Mouse (Mus musculus): Measurements from ENCODE around the gene Atrip. TPM values are rescaled to one million over a fixed set of nuclear protein-coding genes. Genes with fewer than 3 reads are reported as not detected.

Gene Atrip
- polyA plus RNA-seq, 1 experiment from 2014 or later, result 27.4 TPM

DNA sequence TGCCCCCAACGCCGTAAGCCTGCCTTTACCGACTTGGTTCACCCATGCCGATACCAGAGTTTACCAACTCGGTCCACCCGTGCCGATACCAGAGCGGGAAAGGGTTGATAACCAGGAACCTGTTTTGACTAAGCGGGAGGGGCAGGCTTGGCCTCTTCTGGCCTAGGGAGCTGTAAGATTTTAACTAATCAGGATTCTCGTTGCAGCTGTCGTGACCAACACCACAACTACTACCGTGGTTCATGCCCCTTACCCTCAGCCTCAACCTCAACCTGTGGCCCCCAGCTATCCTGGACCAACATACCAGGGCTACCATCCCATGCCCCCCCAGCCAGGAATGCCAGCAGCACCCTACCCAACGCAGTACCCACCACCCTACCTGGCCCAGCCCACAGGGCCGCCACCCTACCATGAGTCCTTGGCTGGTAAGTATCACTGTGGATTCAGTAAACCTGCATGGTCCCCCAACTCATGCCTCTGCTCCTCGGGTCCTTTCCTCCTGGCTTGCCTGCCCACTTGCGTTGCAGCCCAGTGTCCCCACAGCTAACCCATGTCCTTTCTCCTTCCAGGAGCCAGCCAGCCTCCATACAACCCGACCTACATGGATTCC is 17.7 kb downstream of the Atrip start:
- Histone ChIP-seq H3K27me3 (no peaks in the 10 kb centered on the region), H3K9me3 (no peaks in the 10 kb centered on the region), H3K4me2 (no peak overlapping the region), H3K36me3 (peaks cover 56% of the 10 kb centered on the region), H3K9ac (no peak overlapping the region), H3K4me3 (no peak overlapping the region), H3K27ac (no peak overlapping the region), H3K4me1 (peaks cover 35% of the 10 kb centered on the region)
- ATAC-seq (ENCODE audit: insufficient number of reproducible peaks, low FRiP score, low TSS enrichment, low read depth), result no peak
- 92% methylated on average over 17 of the region's 17 CpGs for WGBS

- H3K4me3 ChIP-seq, result peak overlapping the region; percentile 22
- WGBS, result 85% methylated on average over 12 of the region's 12 CpGs
- H3K9ac ChIP-seq, result 0 out of 2 replicates have a peak overlapping the region, but pooled peaks have one; percentile 20
These were observed 18.5 kb downstream of the Atrip start for GRCm38 (mm10) chr9:109055271-109056030.

GRCm38 (mm10) chr9:109054712-109055111 is 19.2 kb downstream of the Atrip start:
- Histone ChIP-seq H3K4me3 (peak overlapping the region; percentile 22), H3K27me3 (no peaks in the 10 kb centered on the region), H3K4me1 (peaks cover 33% of the 10 kb centered on the region), H3K27ac (peak overlapping the region; percentile 69), H3K4me2 (peak overlapping the region; percentile 29), H3K9ac (0 out of 2 replicates have a peak overlapping the region, but pooled peaks have one; percentile 20), H3K36me3 (peaks cover 52% of the 10 kb centered on the region), H3K9me3 (no peaks in the 10 kb centered on the region)
- peak; percentile 50 for ATAC-seq (ENCODE audit: insufficient number of reproducible peaks, low FRiP score, low TSS enrichment, low read depth)
- WGBS, result 4% methylated on average over 7 of the region's 7 CpGs

More at GRCm38 (mm10) chr9:109055271-109056030, 18.5 kb downstream of the Atrip start:
- peaks cover 50% of the 10 kb centered on the region for H3K36me3 ChIP-seq
- no peaks in the 10 kb centered on the region for H3K27me3 ChIP-seq
- peak overlapping the region; percentile 69 for H3K27ac ChIP-seq
- H3K4me2 ChIP-seq, result peak overlapping the region; percentile 29
- H3K9me3 ChIP-seq, result no peaks in the 10 kb centered on the region
- no peak for ATAC-seq (ENCODE audit: insufficient number of reproducible peaks, low FRiP score, low TSS enrichment, low read depth)
- H3K4me1 ChIP-seq, result peaks cover 35% of the 10 kb centered on the region

GRCm38 (mm10) chr9:109053851-109054250 is 20.1 kb downstream of the Atrip start:
- Histone ChIP-seq H3K4me2 (no peak overlapping the region), H3K36me3 (peaks cover 55% of the 10 kb centered on the region), H3K9ac (no peak overlapping the region), H3K9me3 (no peaks in the 10 kb centered on the region), H3K4me3 (no peak overlapping the region), H3K4me1 (peaks cover 26% of the 10 kb centered on the region), H3K27me3 (no peaks in the 10 kb centered on the region), H3K27ac (peak overlapping the region; percentile 54; the same call in 1 of the 2 replicates)
- ATAC-seq (ENCODE audit: insufficient number of reproducible peaks, low FRiP score, low TSS enrichment, low read depth), result no peak
- WGBS, result 63% methylated on average over 6 of the region's 6 CpGs

DNA sequence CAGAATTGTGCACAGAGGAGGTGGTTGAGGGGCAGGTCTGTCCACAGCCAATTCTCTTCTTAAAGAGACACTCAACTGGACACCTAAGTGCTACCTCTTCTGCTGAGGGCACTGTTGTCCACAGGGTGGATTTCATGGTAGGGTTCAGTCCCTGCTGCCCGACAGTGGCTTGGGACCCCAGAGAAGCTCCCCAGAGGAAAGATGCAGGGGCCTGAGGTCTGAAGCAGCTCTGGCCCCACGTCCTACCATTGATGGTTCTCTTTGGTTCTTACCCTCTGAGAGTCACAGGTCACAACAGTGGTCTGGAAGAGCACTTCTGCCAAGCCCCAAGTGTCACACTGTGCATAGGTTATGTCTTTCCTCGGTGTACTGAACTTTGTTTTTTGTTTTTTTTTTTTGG is 20.6 kb downstream of the Atrip start:
- ATAC-seq (ENCODE audit: insufficient number of reproducible peaks, low FRiP score, low TSS enrichment, low read depth), result no peak
- H3K4me2 ChIP-seq, result no peak overlapping the region
- H3K27me3 ChIP-seq, result no peaks in the 10 kb centered on the region
- 84% methylated on average over 3 of the region's 3 CpGs for WGBS
- peaks cover 56% of the 10 kb centered on the region for H3K36me3 ChIP-seq
- H3K4me1 ChIP-seq, result peaks cover 21% of the 10 kb centered on the region
- H3K4me3 ChIP-seq, result no peak overlapping the region
- no peaks in the 10 kb centered on the region for H3K9me3 ChIP-seq
- H3K27ac ChIP-seq, result no peak overlapping the region
- H3K9ac ChIP-seq, result no peak overlapping the region

DNA sequence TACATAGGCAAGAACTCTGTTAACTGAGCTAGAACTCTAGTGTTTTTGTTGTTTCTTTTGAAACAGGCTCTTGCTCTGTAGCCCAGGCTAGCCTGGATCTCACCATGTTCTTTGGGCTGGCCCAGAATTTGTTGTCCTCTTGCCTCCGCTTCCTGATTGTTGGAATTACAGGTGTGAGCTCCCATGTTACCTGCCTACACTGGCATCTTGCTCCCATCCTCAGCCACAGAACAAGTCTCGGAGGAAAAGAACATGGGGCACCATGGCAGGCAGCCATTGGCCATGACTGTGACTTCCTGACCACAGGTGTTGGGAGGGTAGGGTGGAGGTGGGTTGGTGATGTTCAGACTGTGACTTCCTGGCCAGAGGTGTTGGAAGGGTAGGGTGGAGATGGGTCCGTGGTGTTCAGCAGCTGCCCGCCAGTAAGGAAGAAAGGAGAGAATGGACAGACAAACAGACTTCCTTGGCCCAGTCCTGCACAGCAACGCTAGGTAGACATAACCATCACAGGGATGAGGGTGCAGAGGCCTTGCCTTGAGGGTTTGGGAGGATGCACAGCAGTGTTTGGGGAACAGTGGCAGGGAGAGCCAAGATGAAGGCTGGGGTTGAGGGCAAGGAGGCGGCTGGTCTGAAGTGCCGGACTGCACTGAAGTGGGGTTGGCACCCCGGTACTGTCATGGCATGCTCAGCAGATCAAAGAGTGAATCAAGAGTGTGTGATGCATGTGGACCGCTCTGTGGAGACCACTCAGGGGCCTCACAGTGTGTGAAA is 21.2 kb downstream of the Atrip start:
- 90% methylated on average over 9 of the region's 9 CpGs for WGBS
- H3K27me3 ChIP-seq, result no peaks in the 10 kb centered on the region
- H3K36me3 ChIP-seq, result peaks cover 53% of the 10 kb centered on the region
- H3K4me3 ChIP-seq, result no peak overlapping the region
- H3K4me2 ChIP-seq, result no peak overlapping the region
- H3K9me3 ChIP-seq, result no peaks in the 10 kb centered on the region
- 0 out of 2 replicates have a peak overlapping the region, but pooled peaks have one; percentile 38 for H3K27ac ChIP-seq
- H3K9ac ChIP-seq, result no peak overlapping the region
- ATAC-seq (ENCODE audit: insufficient number of reproducible peaks, low FRiP score, low TSS enrichment, low read depth), result no peak
- peaks cover 16% of the 10 kb centered on the region; the same call in 1 of the 2 replicates for H3K4me1 ChIP-seq

- no peaks in the 10 kb centered on the region for H3K9me3 ChIP-seq
- H3K36me3 ChIP-seq, result peaks cover 45% of the 10 kb centered on the region
- H3K27ac ChIP-seq, result no peak overlapping the region
- no peak for ATAC-seq (ENCODE audit: insufficient number of reproducible peaks, low FRiP score, low TSS enrichment, low read depth)
- H3K27me3 ChIP-seq, result no peaks in the 10 kb centered on the region
- 88% methylated on average over 10 of the region's 10 CpGs for WGBS
- peaks cover 14% of the 10 kb centered on the region; the same call in 1 of the 2 replicates for H3K4me1 ChIP-seq
- H3K9ac ChIP-seq, result no peak overlapping the region
- H3K4me2 ChIP-seq, result no peak overlapping the region
- no peak overlapping the region for H3K4me3 ChIP-seq
These were observed 22.1 kb downstream of the Atrip start for GRCm38 (mm10) chr9:109051651-109052489.

DNA sequence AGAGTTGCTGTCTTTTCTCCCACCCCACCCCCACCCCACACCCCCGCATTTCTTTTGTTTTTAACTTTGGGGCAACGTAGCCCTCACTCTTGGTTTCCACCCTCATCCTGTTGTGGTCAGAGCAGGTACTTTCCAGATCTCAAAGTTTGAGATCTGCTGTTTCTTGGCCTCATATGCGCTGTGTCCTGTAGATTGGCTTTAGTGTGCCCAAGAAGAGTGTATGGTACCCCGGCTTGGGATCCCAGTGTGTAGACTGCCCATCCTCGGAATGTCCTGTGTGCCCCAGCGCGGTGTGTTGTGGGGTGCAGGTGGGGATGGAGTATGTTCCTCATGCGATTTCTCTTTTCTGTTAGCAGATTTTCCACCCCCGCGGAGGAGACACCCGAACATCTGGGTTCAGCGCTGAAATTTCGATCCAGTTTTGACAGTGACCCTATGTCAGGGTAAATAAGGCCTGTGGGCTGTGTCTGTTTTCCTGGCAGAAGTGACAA is 22.9 kb downstream of the Atrip start:
- no peak overlapping the region for H3K27ac ChIP-seq
- 92% methylated on average over 13 of the region's 13 CpGs for WGBS
- peaks cover 41% of the 10 kb centered on the region for H3K36me3 ChIP-seq
- H3K9ac ChIP-seq, result no peak overlapping the region
- no peaks in the 10 kb centered on the region for H3K27me3 ChIP-seq
- H3K4me3 ChIP-seq, result no peak overlapping the region
- peaks cover 14% of the 10 kb centered on the region; the same call in 1 of the 2 replicates for H3K4me1 ChIP-seq
- ATAC-seq (ENCODE audit: insufficient number of reproducible peaks, low FRiP score, low TSS enrichment, low read depth), result no peak
- H3K9me3 ChIP-seq, result no peaks in the 10 kb centered on the region
- H3K4me2 ChIP-seq, result no peak overlapping the region

DNA sequence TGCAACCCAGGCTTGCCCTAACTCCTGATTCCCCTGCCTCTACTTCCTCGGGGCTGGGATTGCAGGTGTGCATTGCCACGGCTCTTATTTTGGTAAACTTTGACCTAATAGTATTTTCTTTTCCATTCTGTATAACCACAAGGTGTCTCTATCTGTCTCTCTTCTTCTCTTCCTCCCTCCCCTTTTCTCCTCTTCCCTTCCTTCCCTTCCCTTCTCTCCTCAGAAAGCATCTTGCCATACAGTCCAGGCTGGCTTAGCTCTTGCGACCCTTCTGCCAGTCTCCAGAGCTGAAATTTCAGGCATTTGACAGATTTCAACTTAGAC is 23.3 kb downstream of the Atrip start:
- no peak overlapping the region for H3K9ac ChIP-seq
- 84% methylated on average over 3 of the region's 3 CpGs for WGBS
- H3K9me3 ChIP-seq, result no peaks in the 10 kb centered on the region
- H3K4me3 ChIP-seq, result no peak overlapping the region
- peaks cover 38% of the 10 kb centered on the region for H3K36me3 ChIP-seq
- H3K4me2 ChIP-seq, result no peak overlapping the region
- H3K27ac ChIP-seq, result no peak overlapping the region
- H3K4me1 ChIP-seq, result peaks cover 14% of the 10 kb centered on the region; the same call in 1 of the 2 replicates
- no peak for ATAC-seq (ENCODE audit: insufficient number of reproducible peaks, low FRiP score, low TSS enrichment, low read depth)
- H3K27me3 ChIP-seq, result no peaks in the 10 kb centered on the region

DNA sequence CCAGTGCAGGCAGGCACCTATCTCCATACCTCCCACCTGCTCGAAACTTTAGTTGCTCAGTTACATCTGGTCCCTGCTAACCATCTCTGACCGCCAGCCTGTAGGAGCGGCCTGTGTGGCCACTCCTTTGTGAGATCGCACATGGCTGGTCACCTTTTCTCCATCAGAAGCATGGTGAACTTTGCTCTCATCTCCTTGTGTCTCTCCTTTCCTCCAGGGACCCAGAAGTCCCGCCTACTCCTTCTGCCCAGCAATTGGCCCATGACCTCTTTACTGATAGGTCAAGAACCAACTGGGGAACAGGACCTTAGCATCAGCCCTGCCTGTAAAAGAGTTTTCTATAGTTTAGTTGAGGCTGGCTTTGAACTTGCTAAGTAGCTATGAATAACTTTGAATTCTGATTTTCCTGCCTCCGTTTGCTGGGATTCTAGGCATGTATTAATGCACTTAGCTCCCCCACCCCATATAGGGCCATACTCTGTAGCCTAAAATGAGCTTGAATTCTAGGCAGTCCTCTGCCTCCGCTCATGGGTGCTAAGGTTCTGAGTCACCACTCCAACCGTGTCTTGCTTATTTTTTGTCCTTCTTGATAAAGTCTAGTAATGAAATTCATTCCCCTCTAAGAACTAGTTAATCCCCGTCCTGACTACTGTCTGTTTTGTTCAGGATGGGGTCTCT is 23.8 kb downstream of the Atrip start:
- H3K9ac ChIP-seq, result no peak overlapping the region
- H3K27me3 ChIP-seq, result no peaks in the 10 kb centered on the region
- peaks cover 39% of the 10 kb centered on the region for H3K36me3 ChIP-seq
- H3K27ac ChIP-seq, result no peak overlapping the region
- no peak overlapping the region for H3K4me3 ChIP-seq
- H3K9me3 ChIP-seq, result no peaks in the 10 kb centered on the region
- no peak for ATAC-seq (ENCODE audit: insufficient number of reproducible peaks, low FRiP score, low TSS enrichment, low read depth)
- peaks cover 10% of the 10 kb centered on the region; the same call in 1 of the 2 replicates for H3K4me1 ChIP-seq
- 85% methylated on average over 9 of the region's 9 CpGs for WGBS
- no peak overlapping the region for H3K4me2 ChIP-seq

GRCm38 (mm10) chr9:109049316-109049715 is 24.6 kb downstream of the Atrip start:
- Histone ChIP-seq H3K9ac (no peak overlapping the region), H3K4me1 (peaks cover 1% of the 10 kb centered on the region; the same call in 1 of the 2 replicates), H3K27ac (no peak overlapping the region), H3K9me3 (no peaks in the 10 kb centered on the region), H3K4me2 (no peak overlapping the region), H3K4me3 (no peak overlapping the region), H3K36me3 (peaks cover 44% of the 10 kb centered on the region), H3K27me3 (no peaks in the 10 kb centered on the region)
- 81% methylated on average over 7 of the region's 7 CpGs for WGBS
- ATAC-seq (ENCODE audit: insufficient number of reproducible peaks, low FRiP score, low TSS enrichment, low read depth), result no peak
